Comparison of ENCODE assay signal across 26 mouse cellular contexts in genomic region chr19:31011528-31012133, GRCm38 (mm10).
DNase-seq lines count a peak whose midpoint lies in the region; ATAC-seq and TF ChIP-seq lines count a peak whose summit lies in the region.
"Had no signal": no experiment of that assay in that cellular context is flagged by ENCODE, and none has a peak within 500 bp of the region (broad histone marks: within the 10 kb centered on the region; RNA-seq: fewer than 3 reads in every experiment).

No protein-coding gene starts in this region.

- WGBS in hindbrain, embryonic 16.5 days: 45% methylated on average over 3 of the region's 3 CpGs
- 48% methylated on average over 3 of the region's 3 CpGs for WGBS in hindbrain, embryonic 14.5 days
- WGBS in midbrain, postnatal 0 days: 70% methylated on average over 3 of the region's 3 CpGs
- WGBS in midbrain, embryonic 14.5 days: 69% methylated on average over 3 of the region's 3 CpGs
- WGBS in neural tube, embryonic 14.5 days: 44% methylated on average over 3 of the region's 3 CpGs

- no peak for TF ChIP-seq CTCF in midbrain, postnatal 0 days (IDR thresholded peaks at IDR 0.05)

- no peak overlapping the region for H3K4me2 ChIP-seq in hindbrain, embryonic 16.5 days (ENCODE audit: low read length)
- no peak overlapping the region for H3K4me2 ChIP-seq in hindbrain, embryonic 14.5 days (replicated peaks)
- no peak overlapping the region for H3K4me2 ChIP-seq in midbrain, postnatal 0 days (ENCODE audit: low read depth, low read length, poor library complexity, severe bottlenecking)
- no peak overlapping the region for H3K4me2 ChIP-seq in midbrain, embryonic 14.5 days (ENCODE audit: low read length)
- H3K4me2 ChIP-seq in neural tube, embryonic 14.5 days (ENCODE audit: low read depth, low read length): no peak overlapping the region
- H3K4me2 ChIP-seq: embryonic facial prominence, embryonic 12.5 days; forebrain, embryonic 12.5 days had no signal

- no peaks in the 10 kb centered on the region for H3K4me1 ChIP-seq in hindbrain, embryonic 16.5 days (ENCODE audit: control insufficient read depth, insufficient read depth, low read depth, low read length)
- no peaks in the 10 kb centered on the region for H3K4me1 ChIP-seq in hindbrain, embryonic 14.5 days (replicated peaks; ENCODE audit: control insufficient read depth, insufficient read depth, low read length)
- peaks cover 5% of the 10 kb centered on the region; the same call in 1 of the 2 replicates for H3K4me1 ChIP-seq in midbrain, postnatal 0 days (ENCODE audit: insufficient read depth, low read length)
- H3K4me1 ChIP-seq in midbrain, embryonic 14.5 days (ENCODE audit: control insufficient read depth, insufficient read depth, low read length): no peaks in the 10 kb centered on the region
- no peaks in the 10 kb centered on the region for H3K4me1 ChIP-seq in neural tube, embryonic 14.5 days (ENCODE audit: control insufficient read depth, insufficient read depth, low read length)
- H3K4me1 ChIP-seq: embryonic facial prominence, embryonic 10.5 days; embryonic facial prominence, embryonic 12.5 days had no signal

- DNase-seq in hindbrain, embryonic 14.5 days (ENCODE audit: low spot score): no peak
- peak; percentile 21 for DNase-seq in midbrain, postnatal 0 days (ENCODE audit: low spot score)
- DNase-seq in midbrain, embryonic 14.5 days: no peak
- DNase-seq in MN1 (ENCODE audit: low spot score): peak; percentile 30
- no peak for DNase-seq in cerebellum, adult 9-10 months
- DNase-seq: adrenal gland, adult 2 months; adrenal gland, postnatal 10 days; adrenal gland, postnatal 25 days; B cell, adult 2 months; cerebellum, adult 11 months; cerebellum, adult 18-20 months; cerebellum, adult 8-10 months; cerebellum, postnatal 10 days; cerebellum, postnatal 25 days had no signal

- no peaks in the 10 kb centered on the region for H3K27me3 ChIP-seq in hindbrain, embryonic 16.5 days (replicated peaks; ENCODE audit: control insufficient read depth, insufficient read depth, low read length)
- no peaks in the 10 kb centered on the region for H3K27me3 ChIP-seq in hindbrain, embryonic 14.5 days (ENCODE audit: control insufficient read depth, insufficient read depth, low read length)
- no peaks in the 10 kb centered on the region for H3K27me3 ChIP-seq in midbrain, postnatal 0 days (ENCODE audit: insufficient read depth, low read length)
- no peaks in the 10 kb centered on the region for H3K27me3 ChIP-seq in midbrain, embryonic 14.5 days (ENCODE audit: control insufficient read depth, insufficient read depth, low read length)
- no peaks in the 10 kb centered on the region for H3K27me3 ChIP-seq in neural tube, embryonic 14.5 days (ENCODE audit: control insufficient read depth, insufficient read depth, low read length)
- H3K27me3 ChIP-seq: CH12.LX; embryonic facial prominence, embryonic 12.5 days; forebrain, embryonic 12.5 days had no signal

- H3K9me3 ChIP-seq in hindbrain, embryonic 16.5 days (ENCODE audit: control insufficient read depth, low read length): no peaks in the 10 kb centered on the region
- no peaks in the 10 kb centered on the region for H3K9me3 ChIP-seq in hindbrain, embryonic 14.5 days (ENCODE audit: control insufficient read depth, low read length)
- H3K9me3 ChIP-seq in midbrain, postnatal 0 days (ENCODE audit: low read length): no peaks in the 10 kb centered on the region
- H3K9me3 ChIP-seq in midbrain, embryonic 14.5 days (ENCODE audit: control insufficient read depth, low read length): no peaks in the 10 kb centered on the region
- no peaks in the 10 kb centered on the region for H3K9me3 ChIP-seq in neural tube, embryonic 14.5 days (ENCODE audit: control insufficient read depth, low read length)
- H3K9me3 ChIP-seq: embryonic facial prominence, embryonic 10.5 days; embryonic facial prominence, embryonic 12.5 days; forebrain, embryonic 10.5 days; forebrain, embryonic 12.5 days; G1E had no signal

- no peaks in the 10 kb centered on the region for H3K36me3 ChIP-seq in hindbrain, embryonic 16.5 days (ENCODE audit: control insufficient read depth, insufficient read depth, low read length)
- no peaks in the 10 kb centered on the region for H3K36me3 ChIP-seq in hindbrain, embryonic 14.5 days (replicated peaks; ENCODE audit: control insufficient read depth, insufficient read depth)
- no peaks in the 10 kb centered on the region for H3K36me3 ChIP-seq in midbrain, postnatal 0 days (ENCODE audit: insufficient read depth, low read length)
- H3K36me3 ChIP-seq in midbrain, embryonic 14.5 days (ENCODE audit: control insufficient read depth, insufficient read depth, low read length): no peaks in the 10 kb centered on the region
- no peaks in the 10 kb centered on the region for H3K36me3 ChIP-seq in neural tube, embryonic 14.5 days (ENCODE audit: control insufficient read depth, insufficient read depth, low read length)
- H3K36me3 ChIP-seq: embryonic facial prominence, embryonic 10.5 days; embryonic facial prominence, embryonic 12.5 days; forebrain, embryonic 10.5 days; forebrain, embryonic 12.5 days; G1E had no signal

- no peak overlapping the region for H3K27ac ChIP-seq in hindbrain, embryonic 16.5 days (ENCODE audit: low read depth, low read length)
- no peak overlapping the region for H3K27ac ChIP-seq in hindbrain, embryonic 14.5 days
- no peak overlapping the region for H3K27ac ChIP-seq in midbrain, postnatal 0 days (ENCODE audit: low read depth, low read length)
- no peak overlapping the region for H3K27ac ChIP-seq in midbrain, embryonic 14.5 days (replicated peaks; ENCODE audit: low read depth, low read length)
- H3K27ac ChIP-seq in neural tube, embryonic 14.5 days (ENCODE audit: low read depth, low read length): no peak overlapping the region
- H3K27ac ChIP-seq: embryonic facial prominence, embryonic 10.5 days; embryonic facial prominence, embryonic 12.5 days; forebrain, embryonic 10.5 days; forebrain, embryonic 12.5 days had no signal

- H3K4me3 ChIP-seq in hindbrain, embryonic 16.5 days (ENCODE audit: low read length): no peak overlapping the region
- no peak overlapping the region for H3K4me3 ChIP-seq in hindbrain, embryonic 14.5 days (replicated peaks; ENCODE audit: low read length)
- H3K4me3 ChIP-seq in midbrain, postnatal 0 days (ENCODE audit: low read depth, low read length): no peak overlapping the region
- H3K4me3 ChIP-seq in midbrain, embryonic 14.5 days (replicated peaks; ENCODE audit: low read depth, low read length): no peak overlapping the region
- H3K4me3 ChIP-seq in neural tube, embryonic 14.5 days (ENCODE audit: low read depth, low read length): no peak overlapping the region
- H3K4me3 ChIP-seq: embryonic facial prominence, embryonic 10.5 days; embryonic facial prominence, embryonic 12.5 days; forebrain, embryonic 10.5 days; forebrain, embryonic 12.5 days had no signal

- ATAC-seq in hindbrain, embryonic 16.5 days: peak; percentile 52
- ATAC-seq in hindbrain, embryonic 14.5 days (ENCODE audit: low FRiP score): no peak
- ATAC-seq in midbrain, postnatal 0 days (ENCODE audit: low FRiP score): no peak
- no peak for ATAC-seq in midbrain, embryonic 14.5 days (ENCODE audit: low FRiP score, low TSS enrichment)
- ATAC-seq in neural tube, embryonic 14.5 days (ENCODE audit: low read depth): peak; percentile 70; the same call in 1 of the 2 replicates
- no peak for ATAC-seq in erythroid progenitor cell, adult 5-6 weeks (replicated peaks; ENCODE audit: low FRiP score, poor library complexity, severe bottlenecking)
- ATAC-seq: CD4-positive, CD25-positive, alpha-beta regulatory T cell, adult 4 months; forebrain, embryonic 14.5 days; forebrain, embryonic 16.5 days had no signal

- no peak overlapping the region for H3K9ac ChIP-seq in hindbrain, embryonic 16.5 days (ENCODE audit: low read depth, low read length)
- H3K9ac ChIP-seq in hindbrain, embryonic 14.5 days: no peak overlapping the region
- no peak overlapping the region for H3K9ac ChIP-seq in midbrain, postnatal 0 days (replicated peaks; ENCODE audit: low read length, poor library complexity, severe bottlenecking)
- H3K9ac ChIP-seq in midbrain, embryonic 14.5 days (replicated peaks; ENCODE audit: low read length): no peak overlapping the region
- H3K9ac ChIP-seq in neural tube, embryonic 14.5 days (replicated peaks; ENCODE audit: low read depth, low read length): no peak overlapping the region
- H3K9ac ChIP-seq: embryonic facial prominence, embryonic 12.5 days; forebrain, embryonic 12.5 days had no signal

Comparison
In these comparisons a context has a peak if more than half of its experiments do, and no peak if none do; other contexts are left out.
1. ATAC-seq: peak in hindbrain, embryonic 16.5 days (single experiment) and neural tube, embryonic 14.5 days (single experiment); none in hindbrain, embryonic 14.5 days (single experiment), midbrain, postnatal 0 days (single experiment), midbrain, embryonic 14.5 days (single experiment) and erythroid progenitor cell, adult 5-6 weeks (single experiment).
2. DNase-seq: peak in midbrain, postnatal 0 days (single experiment) and MN1 (single experiment); none in hindbrain, embryonic 14.5 days (single experiment), midbrain, embryonic 14.5 days (single experiment) and cerebellum, adult 9-10 months (single experiment).